Mouse (Mus musculus) forebrain, embryonic 14.5 days (tissue): ENCODE results near the gene Surf4. TPM values are rescaled to one million over a fixed set of nuclear protein-coding genes. Genes with fewer than 3 reads are reported as not detected.

ENCODE experiments used
- ATAC-seq: fragments of 200-750 bp; cut with Nextera tagmentation; 2 replicates; pipeline ENCODE4 v1.8.0; 2017; ENCODE audit warnings: mild to moderate bottlenecking, moderate library complexity
- DNase-seq: peaks from one replicate; pipeline ENCODE4 v3.0.0-alpha.2; 2015; ENCODE audit warnings: low spot score
- H3K27ac ChIP-seq: fragments of 300-500 bp; sonication (generic); 2 replicates; pipeline ENCODE4 v1.5.1; 2014; ENCODE audit warnings: low read depth, mild to moderate bottlenecking, control low read depth, low read length, moderate library complexity
- H3K27me3 ChIP-seq: fragments of 300-500 bp; sonication (generic); replicated peaks from 2 replicates; pipeline ENCODE4 v1.6.1; 2014; ENCODE audit warnings: low read length, control low read depth, mixed read lengths; ENCODE audit not compliant: control insufficient read depth, insufficient read depth
- H3K36me3 ChIP-seq: fragments of 300-500 bp; sonication (generic); 2 replicates; pipeline ENCODE4 v1.6.1; 2014; ENCODE audit warnings: low read length, control low read depth; ENCODE audit not compliant: control insufficient read depth, insufficient read depth
- H3K4me1 ChIP-seq: fragments of 300-500 bp; sonication (generic); 2 replicates; pipeline ENCODE4 v1.6.1; 2014; ENCODE audit warnings: antibody characterized with exemption, low read length, control low read depth; ENCODE audit not compliant: control insufficient read depth, insufficient read depth
- H3K4me2 ChIP-seq: fragments of 300-500 bp; sonication (generic); 2 replicates; pipeline ENCODE4 v1.6.1; 2014; ENCODE audit warnings: mild to moderate bottlenecking, control low read depth, low read length
- H3K4me3 ChIP-seq: fragments of 300-500 bp; sonication (generic); 2 replicates; pipeline ENCODE4 v1.5.1; 2014; ENCODE audit warnings: low read depth, low read length, control low read depth
- H3K9ac ChIP-seq: fragments of 300-500 bp; sonication (generic); 2 replicates; pipeline ENCODE4 v1.6.1; 2014; ENCODE audit warnings: mild to moderate bottlenecking, low read length, control low read depth, moderate library complexity
- H3K9me3 ChIP-seq: fragments of 300-500 bp; sonication (generic); replicated peaks from 2 replicates; pipeline ENCODE4 v1.6.1; 2016; ENCODE audit warnings: low read length, control low read depth, mixed read lengths; ENCODE audit not compliant: control insufficient read depth
- WGBS: fragments of 180-500 bp; shearing (Covaris S2); extraction: QIAGEN DNeasy Blood & Tissue Kit; methylation state at CpG from one replicate; pipeline ENCODE4 v1.1.7; 2014; 5-methylcytosine and 5-hydroxymethylcytosine counted together
- polyA plus RNA-seq: library from polyadenylated mRNA; unstranded; fragments of >200 nt; fragmentation: Nextera tagmentation; extraction: Ambion mirVana; gene quantifications from 2 replicates; pipeline ENCODE4 v1.2.1, GENCODE M21; 2014

Surf4 gene
- polyA plus RNA-seq, 1 experiment from 2014 or later, result 97.3 TPM

DNA sequence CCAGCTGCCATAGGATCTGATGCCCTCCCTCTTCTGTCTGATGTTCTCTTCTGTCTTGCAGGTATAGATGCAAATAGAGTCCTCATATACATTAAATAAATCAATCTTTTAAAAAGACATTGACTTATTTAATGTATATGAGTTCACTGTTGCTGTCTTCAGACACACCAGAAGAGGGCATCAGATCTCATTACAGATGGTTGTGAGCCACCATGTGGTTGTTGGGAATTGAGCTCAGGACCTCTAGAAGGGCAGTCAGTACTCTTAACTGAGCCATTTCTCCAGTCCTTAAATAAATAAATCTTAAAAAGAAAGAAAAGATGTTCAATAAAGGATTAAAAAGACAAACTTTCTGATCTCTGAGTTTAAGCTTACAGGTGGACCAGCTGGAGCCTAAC lies 24.3 kb downstream of the Surf4 start:
- Histone ChIP-seq H3K4me1 (peaks cover 16% of the 10 kb centered on the region), H3K36me3 (peaks cover 73% of the 10 kb centered on the region), H3K4me3 (peak overlapping the region; percentile 75), H3K27me3 (no peaks in the 10 kb centered on the region), H3K4me2 (peak overlapping the region; percentile 75), H3K9ac (peak overlapping the region; percentile 93), H3K27ac (no peak overlapping the region), H3K9me3 (no peaks in the 10 kb centered on the region)
- ATAC-seq (no peak), DNase-seq (no peak)

DNA sequence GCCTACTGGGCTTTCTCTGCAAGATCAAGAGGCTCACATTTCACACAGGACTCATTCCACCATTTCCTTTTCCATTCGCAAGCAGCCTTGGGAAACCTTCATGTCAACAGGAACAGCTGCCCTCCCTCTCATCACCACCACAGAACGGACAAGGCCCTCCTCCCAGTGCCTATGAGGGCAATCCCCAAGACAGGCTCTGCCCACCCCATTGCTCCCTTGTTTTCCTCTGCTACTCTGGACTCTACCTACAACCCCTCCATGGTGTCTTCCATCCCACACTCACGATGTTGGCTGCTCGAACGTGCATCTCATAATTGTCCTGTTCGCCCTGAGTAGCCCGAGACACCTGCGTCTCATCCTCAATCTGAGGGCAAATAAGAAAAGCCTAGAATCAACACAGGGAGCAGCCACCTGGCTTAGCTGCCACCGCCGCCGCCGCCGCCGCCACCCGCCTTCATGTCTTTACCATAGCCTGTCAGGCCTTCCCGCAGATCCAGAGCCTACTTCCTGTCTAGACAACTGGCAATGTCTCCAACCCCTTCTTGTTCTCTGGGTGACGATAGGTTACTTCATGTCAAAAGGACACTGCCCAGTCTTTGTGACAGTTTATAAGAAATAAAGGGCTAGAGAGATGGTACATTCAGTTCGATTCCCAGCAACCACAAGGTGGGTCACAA lies 24.9 kb downstream of the Surf4 start:
- Histone ChIP-seq H3K9me3 (no peaks in the 10 kb centered on the region), H3K9ac (peak overlapping the region; percentile 93), H3K4me3 (peak overlapping the region; percentile 75), H3K27ac (no peak overlapping the region), H3K27me3 (no peaks in the 10 kb centered on the region), H3K4me1 (peaks cover 16% of the 10 kb centered on the region), H3K4me2 (peak overlapping the region; percentile 75), H3K36me3 (peaks cover 69% of the 10 kb centered on the region)
- 86% methylated on average over 18 of the region's 18 CpGs for WGBS
- ATAC-seq (no peak), DNase-seq (no peak)

DNA sequence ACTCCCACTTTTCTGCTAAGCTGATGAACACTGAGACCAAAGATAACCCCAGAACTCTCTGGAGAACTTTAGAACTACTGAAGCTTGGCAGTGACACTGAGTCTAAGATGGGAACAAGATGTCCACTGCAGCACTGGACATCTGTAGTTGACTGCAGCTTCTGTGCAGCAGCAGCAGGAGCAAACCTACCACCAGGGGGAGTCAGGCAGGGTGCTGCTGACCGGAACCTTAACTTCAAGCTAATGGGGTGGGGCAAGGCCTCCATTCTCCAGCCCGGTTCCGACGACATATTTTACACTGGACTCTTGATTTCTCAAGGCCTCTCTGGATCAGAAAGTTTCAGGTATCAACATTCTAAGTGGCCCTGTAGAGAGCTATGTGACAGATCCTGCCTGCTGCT lies 26.6 kb downstream of the Surf4 start:
- 51% methylated on average over 4 of the region's 4 CpGs for WGBS
- Histone ChIP-seq H3K4me3 (no peak overlapping the region), H3K27me3 (no peaks in the 10 kb centered on the region), H3K36me3 (peaks cover 51% of the 10 kb centered on the region), H3K4me2 (no peak overlapping the region), H3K4me1 (peaks cover 22% of the 10 kb centered on the region), H3K9ac (no peak overlapping the region), H3K27ac (no peak overlapping the region), H3K9me3 (no peaks in the 10 kb centered on the region)
- ATAC-seq, result no peak
- peak; percentile 28 for DNase-seq

DNA sequence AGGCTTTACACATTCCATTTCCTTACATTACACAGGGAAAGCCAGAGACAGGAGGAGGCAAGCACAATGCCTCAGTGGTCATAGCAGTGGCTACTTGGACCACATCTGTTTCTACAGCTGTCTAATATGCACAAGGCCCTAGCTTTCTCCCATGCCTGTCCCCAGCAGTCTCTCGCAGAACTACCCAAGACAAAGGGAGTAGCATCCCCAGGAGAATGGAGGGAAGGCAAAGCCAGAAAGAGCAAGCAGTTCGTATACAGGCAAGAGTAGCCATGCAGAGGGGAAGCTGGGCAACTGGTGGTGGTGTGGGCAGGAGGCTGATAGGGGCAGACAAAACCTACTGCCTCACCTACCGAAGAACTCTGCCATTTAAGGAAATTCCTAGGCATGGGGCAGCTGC lies 27.3 kb downstream of the Surf4 start:
- H3K9ac ChIP-seq, result no peak overlapping the region
- ATAC-seq, result no peak
- peaks cover 44% of the 10 kb centered on the region for H3K36me3 ChIP-seq
- H3K27me3 ChIP-seq, result no peaks in the 10 kb centered on the region
- peaks cover 22% of the 10 kb centered on the region for H3K4me1 ChIP-seq
- no peak overlapping the region for H3K4me2 ChIP-seq
- no peak for DNase-seq
- WGBS, result 95% methylated on average over 3 of the region's 3 CpGs
- H3K9me3 ChIP-seq, result no peaks in the 10 kb centered on the region
- H3K4me3 ChIP-seq, result no peak overlapping the region
- no peak overlapping the region for H3K27ac ChIP-seq

DNA sequence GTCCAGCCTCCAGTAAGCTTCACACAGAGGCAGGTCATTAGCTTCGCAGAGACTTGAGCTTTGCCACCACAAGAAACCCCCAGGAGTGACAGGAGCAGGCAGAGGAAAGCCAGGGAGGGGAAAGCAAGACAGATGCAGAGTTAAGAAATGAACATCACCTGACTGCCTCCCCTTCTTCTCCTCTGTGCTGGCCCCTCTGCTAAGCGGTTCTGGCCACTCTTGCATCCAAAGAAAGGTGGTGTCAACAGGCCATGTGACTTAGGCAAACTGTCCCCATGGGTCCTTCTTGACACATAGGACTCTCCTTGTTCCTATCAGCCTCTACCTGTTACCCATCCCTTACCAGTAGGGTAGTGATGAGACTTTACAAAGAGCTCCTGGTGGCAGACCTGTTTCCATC lies 27.8 kb downstream of the Surf4 start:
- ATAC-seq (no peak), DNase-seq (no peak)
- Histone ChIP-seq H3K4me3 (no peak overlapping the region), H3K4me1 (peaks cover 22% of the 10 kb centered on the region), H3K36me3 (peaks cover 43% of the 10 kb centered on the region), H3K27me3 (no peaks in the 10 kb centered on the region), H3K9ac (no peak overlapping the region), H3K27ac (no peak overlapping the region), H3K4me2 (no peak overlapping the region), H3K9me3 (no peaks in the 10 kb centered on the region)
- 93% methylated on average over 2 of the region's 2 CpGs for WGBS

DNA sequence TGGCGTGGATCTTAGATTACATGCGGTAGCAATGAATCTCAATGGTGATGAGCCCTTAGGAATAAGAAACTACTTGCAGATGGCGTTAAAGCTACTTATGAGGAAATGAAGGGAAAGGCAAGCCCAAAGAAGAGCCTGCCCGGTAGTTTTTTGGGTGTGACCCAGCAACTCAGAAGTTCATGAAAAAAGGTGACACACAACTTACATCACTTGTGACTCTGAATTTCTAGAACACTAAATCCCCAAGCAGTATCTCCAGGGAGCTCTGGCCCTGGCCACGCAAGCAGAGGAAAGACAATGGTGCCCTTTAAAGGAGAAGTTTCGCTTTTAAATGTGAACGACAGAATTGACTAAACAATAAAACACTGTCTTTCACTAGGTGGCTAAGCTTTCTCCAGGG lies 30.4 kb downstream of the Surf4 start:
- Histone ChIP-seq H3K9ac (peak overlapping the region; percentile 82), H3K9me3 (no peaks in the 10 kb centered on the region), H3K27ac (peak overlapping the region; percentile 91), H3K4me3 (peak overlapping the region; percentile 80), H3K4me1 (peaks cover 14% of the 10 kb centered on the region), H3K27me3 (no peaks in the 10 kb centered on the region), H3K36me3 (peaks cover 58% of the 10 kb centered on the region), H3K4me2 (peak overlapping the region; percentile 84)
- 9% methylated on average over 7 of the region's 7 CpGs for WGBS
- DNase-seq, result no peak
- ATAC-seq, result no peak

DNA sequence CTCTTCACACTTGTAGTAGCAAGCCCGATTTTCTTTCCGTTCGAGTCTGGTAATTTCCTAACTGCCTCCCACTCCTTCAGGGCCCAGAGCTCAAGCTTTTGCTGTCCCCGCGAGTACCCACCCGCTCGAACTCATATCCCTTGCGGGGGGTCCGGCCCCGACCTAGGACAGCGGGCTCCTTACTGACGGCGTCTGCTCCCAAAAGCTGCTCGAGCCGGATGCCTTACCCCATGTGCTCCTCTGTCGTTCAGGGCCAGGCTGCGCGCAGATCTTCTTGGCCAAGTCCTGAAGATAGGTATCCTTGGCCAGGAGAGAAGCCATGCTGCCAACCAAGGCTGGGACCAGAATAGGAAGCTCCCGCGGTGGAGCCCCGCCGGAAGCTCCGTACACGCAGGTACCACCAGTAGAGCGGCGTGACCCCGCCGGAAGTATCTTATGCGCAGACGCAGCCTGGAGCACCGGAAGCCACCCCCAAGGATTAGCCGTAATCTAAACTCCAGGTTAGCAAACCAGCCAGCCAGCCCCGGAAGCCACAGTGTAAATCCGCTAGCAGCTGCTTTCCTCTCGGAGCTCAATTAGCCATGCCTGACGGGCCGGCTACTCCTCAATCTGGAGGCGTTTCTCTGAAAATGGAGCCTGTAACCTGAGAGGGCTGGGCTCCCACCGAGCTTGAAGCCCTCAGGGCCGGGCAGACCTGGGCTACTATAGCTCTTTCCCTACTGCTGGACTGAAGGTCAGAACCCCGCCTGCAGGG lies 31.1 kb downstream of the Surf4 start, which contains the start of gene Surf6:
TSS of gene Surf6 (minus strand) at position 413 of the 754 bp plus-strand sequence.
- Histone ChIP-seq H3K4me1 (peaks cover 14% of the 10 kb centered on the region), H3K27me3 (no peaks in the 10 kb centered on the region), H3K36me3 (peaks cover 58% of the 10 kb centered on the region), H3K4me2 (peak within 1 kb of the TSS; percentile 84), H3K4me3 (peak within 1 kb of the TSS; percentile 80), H3K9ac (peak within 1 kb of the TSS; percentile 82), H3K9me3 (no peaks in the 10 kb centered on the region), H3K27ac (peak within 1 kb of the TSS; percentile 91)
- whole genome bisulfite sequencing, result under 1% methylated on average over 41 of the region's 41 CpGs
- DNase-seq (peak; percentile 99), ATAC-seq (peak; percentile 97)

DNA sequence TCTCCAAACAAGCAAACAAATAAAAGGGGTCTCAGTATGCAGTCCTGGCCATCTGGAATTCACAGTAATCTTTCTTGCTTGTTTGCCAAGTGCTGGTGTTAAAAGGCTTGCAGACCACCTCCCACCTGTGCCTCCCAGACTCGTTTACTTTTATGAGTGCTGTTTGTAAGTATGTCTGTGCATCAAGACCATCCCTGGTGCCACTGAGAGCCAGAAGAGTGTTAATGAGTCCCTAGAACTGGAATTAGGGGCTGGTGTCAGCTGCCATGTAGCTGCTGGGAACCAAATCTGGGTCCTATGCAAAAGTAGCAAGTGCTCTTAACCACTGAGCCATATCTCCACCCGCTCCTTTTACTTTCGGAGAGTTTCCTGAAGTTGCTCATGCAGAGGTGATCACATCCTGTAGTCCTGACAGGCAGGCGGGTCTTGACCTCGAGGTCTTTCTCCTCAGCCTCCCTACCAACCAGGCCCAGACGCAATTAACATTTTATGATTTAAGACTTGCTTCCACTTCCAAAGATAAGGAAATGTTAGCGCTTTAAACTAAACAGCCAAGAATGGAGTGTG lies 31.8 kb downstream of the Surf4 start:
- 10% methylated on average over 7 of the region's 7 CpGs for WGBS
- H3K36me3 ChIP-seq, result peaks cover 58% of the 10 kb centered on the region
- peaks cover 14% of the 10 kb centered on the region for H3K4me1 ChIP-seq
- peak overlapping the region; percentile 82 for H3K9ac ChIP-seq
- H3K9me3 ChIP-seq, result no peaks in the 10 kb centered on the region
- H3K4me2 ChIP-seq, result peak overlapping the region; percentile 84
- H3K27ac ChIP-seq, result no peak overlapping the region
- DNase-seq (no peak), ATAC-seq (no peak)
- no peaks in the 10 kb centered on the region for H3K27me3 ChIP-seq
- H3K4me3 ChIP-seq, result peak overlapping the region; percentile 80

DNA sequence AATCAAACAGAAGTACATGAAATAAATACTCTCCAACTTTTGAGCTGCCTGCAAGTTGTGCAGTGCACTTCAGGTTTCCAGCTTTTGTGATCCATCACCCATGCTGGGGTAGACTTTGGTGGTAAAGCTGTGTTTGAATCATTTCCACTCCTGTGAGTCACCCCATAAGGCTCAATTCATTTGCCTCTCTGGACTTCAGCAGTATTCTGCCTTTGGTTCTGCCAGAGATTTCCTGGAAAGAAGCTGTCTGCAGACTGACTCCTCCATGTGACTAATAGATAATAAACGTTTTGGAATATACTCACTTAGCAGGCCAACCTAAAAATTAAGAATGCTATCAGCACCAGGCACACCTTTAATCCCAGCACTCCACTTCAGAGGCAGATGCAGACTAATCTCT lies 33.0 kb downstream of the Surf4 start:
- H3K36me3 ChIP-seq, result peaks cover 57% of the 10 kb centered on the region

More for the DNA sequence above, 33.0 kb downstream of the Surf4 start:
- peaks cover 14% of the 10 kb centered on the region for H3K4me1 ChIP-seq
- H3K27ac ChIP-seq, result no peak overlapping the region
- no peak overlapping the region for H3K4me2 ChIP-seq
- DNase-seq, result no peak
- H3K9me3 ChIP-seq, result no peaks in the 10 kb centered on the region
- H3K9ac ChIP-seq, result no peak overlapping the region
- WGBS, result 78% methylated on average over 1 of the region's 1 CpGs
- H3K27me3 ChIP-seq, result no peaks in the 10 kb centered on the region
- no peak overlapping the region for H3K4me3 ChIP-seq
- ATAC-seq, result no peak
